Mouse (Mus musculus) large intestine, adult 2 months (tissue): ENCODE measurements around the gene Inpp1. TPM values are rescaled to one million over a fixed set of nuclear protein-coding genes. Genes with fewer than 3 reads are reported as not detected.

Experiments used
- DNase-seq: peaks from one replicate; pipeline ENCODE4 v3.0.0-alpha.2; 2012; ENCODE audit warnings: low read depth, low spot score
- WGBS: fragments of 180-500 bp; shearing (Covaris S2); methylation state at CpG from one replicate; pipeline ENCODE4 v1.1.7; 2018; 5-methylcytosine and 5-hydroxymethylcytosine counted together
- polyA plus RNA-seq: library from polyadenylated mRNA; depleted of rRNA; stranded (reverse); fragments of >200 nt; gene quantifications from 2 replicates; pipeline ENCODE4 v1.2.3, GENCODE M21; 2012; rRNA removed

Inpp1 gene
- polyA plus RNA-seq, 1 experiment, result 6.5 TPM

- DNase-seq, result no peak
Measured at GRCm38 (mm10) chr1:52795927-52796326, 21.6 kb downstream of the Inpp1 start.

GRCm38 (mm10) chr1:52793692-52794091, 23.8 kb downstream of the Inpp1 start:
- no peak for DNase-seq
- 84% methylated on average over 3 of the region's 3 CpGs for WGBS

More at GRCm38 (mm10) chr1:52795927-52796326, 21.6 kb downstream of the Inpp1 start:
- WGBS, result 90% methylated on average over 2 of the region's 2 CpGs

GRCm38 (mm10) chr1:52792701-52793100, 24.8 kb downstream of the Inpp1 start:
- DNase-seq, result no peak

GRCm38 (mm10) chr1:52787254-52787653, 30.2 kb downstream of the Inpp1 start:
- 100% methylated on average over 1 of the region's 1 CpGs for WGBS
- DNase-seq, result no peak

- WGBS, result 29% methylated on average over 7 of the region's 7 CpGs
- no peak for DNase-seq
Measured at GRCm38 (mm10) chr1:52765176-52766111, 52.0 kb downstream of the Inpp1 start.

GRCm38 (mm10) chr1:52763894-52764809, 53.3 kb downstream of the Inpp1 start:
- 55% methylated on average over 4 of the region's 4 CpGs for WGBS
- no peak for DNase-seq

GRCm38 (mm10) chr1:52758174-52758573, 59.3 kb downstream of the Inpp1 start:
- WGBS, result 89% methylated on average over 1 of the region's 1 CpGs
- no peak for DNase-seq

- 77% methylated on average over 1 of the region's 1 CpGs for WGBS
Measured at GRCm38 (mm10) chr1:52754331-52754730, 63.2 kb downstream of the Inpp1 start.

GRCm38 (mm10) chr1:52753828-52754227, 63.7 kb downstream of the Inpp1 start:
- WGBS, result 82% methylated on average over 2 of the region's 2 CpGs
- no peak for DNase-seq

More at GRCm38 (mm10) chr1:52754331-52754730, 63.2 kb downstream of the Inpp1 start:
- no peak for DNase-seq

- no peak for DNase-seq
- 74% methylated on average over 3 of the region's 3 CpGs for WGBS
Measured at GRCm38 (mm10) chr1:52752706-52753105, 64.8 kb downstream of the Inpp1 start.

- no peak for DNase-seq
- 86% methylated on average over 1 of the region's 1 CpGs for WGBS
Measured at GRCm38 (mm10) chr1:52751634-52752033, 65.9 kb downstream of the Inpp1 start.

- no peak for DNase-seq
- 93% methylated on average over 1 of the region's 1 CpGs for WGBS
Measured at GRCm38 (mm10) chr1:52749978-52750377, 67.5 kb downstream of the Inpp1 start.

- DNase-seq, result no peak
Measured at GRCm38 (mm10) chr1:52748260-52748659, 69.2 kb downstream of the Inpp1 start.

GRCm38 (mm10) chr1:52742567-52742966, 74.9 kb downstream of the Inpp1 start:
- 85% methylated on average over 5 of the region's 5 CpGs for WGBS
- no peak for DNase-seq

More at GRCm38 (mm10) chr1:52748260-52748659, 69.2 kb downstream of the Inpp1 start:
- 17% methylated on average over 3 of the region's 3 CpGs for WGBS

Other genes starting within 250 kb of the Inpp1 start
- gene Nemp2, start 187.0 kb downstream of the Inpp1 start, polyA plus RNA-seq, result 4.7 and 5.3 TPM in 2 replicates
- 15.9 and 22.2 TPM in 2 replicates for gene Mfsd6, start 90.2 kb downstream of the Inpp1 start, polyA plus RNA-seq
- 10.1 and 18.0 TPM in 2 replicates for gene Hibch, start 27.2 kb upstream of the Inpp1 start, polyA plus RNA-seq
- gene 1700019D03Rik, start 202.5 kb upstream of the Inpp1 start, polyA plus RNA-seq, result 3.7 and 6.0 TPM in 2 replicates
- 0.02 TPM in 1 of 2 replicates, not detected in the other for gene Mstn, start 244.0 kb upstream of the Inpp1 start, polyA plus RNA-seq